In the genomic region with DNA sequence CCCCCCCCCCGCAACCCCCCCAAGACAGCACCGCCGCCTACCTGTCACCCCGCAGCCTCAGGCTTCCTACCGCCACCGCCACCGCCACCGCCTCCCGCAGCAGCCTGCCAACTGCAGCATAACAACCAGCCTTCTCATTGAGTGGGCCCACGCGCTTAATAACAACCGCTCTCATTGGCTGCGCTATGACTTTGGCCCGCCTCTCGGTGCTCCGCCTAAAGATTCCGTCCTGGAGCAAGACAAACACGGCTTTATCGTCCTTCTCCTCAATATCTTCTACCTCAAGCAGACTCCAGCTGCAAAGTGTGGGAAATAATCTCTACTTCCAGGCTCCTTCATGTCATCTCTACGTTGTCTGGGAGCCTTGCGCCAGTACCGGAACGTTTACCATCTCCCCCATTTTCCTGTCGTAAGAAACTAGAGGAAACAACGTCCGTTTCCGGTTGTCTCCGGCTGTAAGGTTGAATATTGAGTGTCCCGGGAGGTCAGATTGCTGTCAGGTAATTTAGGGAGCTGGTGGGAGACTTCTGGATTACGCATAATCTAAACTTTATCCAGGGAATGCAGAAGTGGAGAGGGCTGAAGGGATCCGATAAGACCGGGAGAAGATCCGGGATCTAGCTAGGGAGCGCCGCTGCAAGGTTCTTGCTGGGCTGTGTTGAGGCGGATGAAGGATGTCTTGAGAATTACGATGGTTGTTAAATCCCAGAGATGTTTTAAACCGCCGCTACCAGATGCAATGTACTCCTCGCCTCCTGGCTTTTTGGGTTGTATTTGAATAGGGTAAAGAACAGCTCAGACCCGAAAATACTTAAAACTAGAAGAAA, we compare ENCODE assay signal across 8 mouse cellular contexts. TPM values are rescaled to one million over a fixed set of nuclear protein-coding genes. Genes with fewer than 3 reads are reported as not detected.
A peak's percentile ranks its signal among the peaks of the same experiment; 100 is the strongest.
DNase-seq lines count a peak whose midpoint lies in the region; ATAC-seq and TF ChIP-seq lines count a peak whose summit lies in the region.

A gene (minus strand): TSS at position 153 of the 827 bp plus-strand sequence.
A gene (plus strand): TSS at position 214 of the 827 bp plus-strand sequence.

- TF ChIP-seq EP300 in liver, embryonic 14.5 days (IDR thresholded peaks at IDR 0.05; ENCODE audit: low read depth), result no peak
- TF ChIP-seq EP300 in stomach, postnatal 0 days (optimal IDR thresholded peaks at IDR 0.05), result no peak

- H3K4me2 ChIP-seq in heart, embryonic 15.5 days, result peak within 1 kb of the TSS; percentile 79
- peak within 1 kb of the TSS; percentile 92 for H3K4me2 ChIP-seq in liver, embryonic 14.5 days (ENCODE audit: low read depth)
- H3K4me2 ChIP-seq in neural tube, embryonic 11.5 days (ENCODE audit: low read depth), result peak within 1 kb of the TSS; percentile 58
- H3K4me2 ChIP-seq in stomach, postnatal 0 days (replicated peaks; ENCODE audit: low read depth), result peak within 1 kb of the TSS; percentile 73

- H3K36me3 ChIP-seq in heart, embryonic 15.5 days, result 0 out of 2 replicates have a peak, but pooled peaks cover 5% of the 10 kb centered on the region
- peaks cover 4% of the 10 kb centered on the region; the same call in 1 of the 2 replicates for H3K36me3 ChIP-seq in liver, embryonic 14.5 days (replicated peaks; ENCODE audit: control insufficient read depth, insufficient read depth, low read depth)
- no peaks in the 10 kb centered on the region for H3K36me3 ChIP-seq in neural tube, embryonic 11.5 days (ENCODE audit: control insufficient read depth, insufficient read depth, low read length)
- no peaks in the 10 kb centered on the region for H3K36me3 ChIP-seq in stomach, postnatal 0 days (ENCODE audit: control insufficient read depth, insufficient read depth, low read length)

- ATAC-seq in heart, embryonic 15.5 days (replicated peaks; ENCODE audit: insufficient number of reproducible peaks, insufficient read depth, low FRiP score, low read depth), result peak; percentile 95
- ATAC-seq in liver, embryonic 14.5 days (ENCODE audit: insufficient read depth), result peak; percentile 99
- peak; percentile 98 for ATAC-seq in neural tube, embryonic 11.5 days (ENCODE audit: insufficient read depth, low FRiP score, low TSS enrichment)
- peak; percentile 99 for ATAC-seq in stomach, postnatal 0 days (ENCODE audit: low FRiP score, low TSS enrichment)

- H3K9ac ChIP-seq in heart, embryonic 15.5 days, result peak within 1 kb of the TSS; percentile 87
- peak within 1 kb of the TSS; percentile 93 for H3K9ac ChIP-seq in liver, embryonic 14.5 days (replicated peaks)
- peak within 1 kb of the TSS; percentile 64 for H3K9ac ChIP-seq in neural tube, embryonic 11.5 days (ENCODE audit: low read length)
- peak within 1 kb of the TSS; percentile 83 for H3K9ac ChIP-seq in stomach, postnatal 0 days (ENCODE audit: low read length)

- peak within 1 kb of the TSS; percentile 99 for H3K27ac ChIP-seq in brown adipose tissue, adult 24 weeks (replicated peaks; ENCODE audit: low read depth, low read length)
- H3K27ac ChIP-seq in heart, embryonic 15.5 days, result peak within 1 kb of the TSS; percentile 60
- peak within 1 kb of the TSS; percentile 75 for H3K27ac ChIP-seq in liver, embryonic 14.5 days
- H3K27ac ChIP-seq in neural tube, embryonic 11.5 days (ENCODE audit: low read depth, low read length), result no peak within 1 kb of the TSS
- peak within 1 kb of the TSS; percentile 85 for H3K27ac ChIP-seq in stomach, postnatal 0 days (replicated peaks)

- H3K4me3 ChIP-seq in brown adipose tissue, adult 24 weeks (ENCODE audit: insufficient read depth, low read depth, low read length), result peak within 1 kb of the TSS; percentile 95
- peak within 1 kb of the TSS; percentile 92 for H3K4me3 ChIP-seq in heart, embryonic 15.5 days
- H3K4me3 ChIP-seq in liver, embryonic 14.5 days (ENCODE audit: insufficient read depth in 1 of 2, low read depth in 2 of 2, low read length in 2 of 2), result peak within 1 kb of the TSS; percentile 73 to 90
- H3K4me3 ChIP-seq in neural tube, embryonic 11.5 days (ENCODE audit: low read depth, low read length), result peak within 1 kb of the TSS; percentile 78
- H3K4me3 ChIP-seq in stomach, postnatal 0 days (ENCODE audit: low read depth, low read length), result peak within 1 kb of the TSS; percentile 75

- no peaks in the 10 kb centered on the region for H3K9me3 ChIP-seq in heart, embryonic 15.5 days (replicated peaks)
- H3K9me3 ChIP-seq in liver, embryonic 14.5 days (ENCODE audit: control insufficient read depth, low read length), result no peaks in the 10 kb centered on the region
- H3K9me3 ChIP-seq in neural tube, embryonic 11.5 days (ENCODE audit: control insufficient read depth, low read length), result no peaks in the 10 kb centered on the region
- H3K9me3 ChIP-seq in stomach, postnatal 0 days (ENCODE audit: control insufficient read depth, low read length), result no peaks in the 10 kb centered on the region

- WGBS in heart, embryonic 15.5 days, result 0% methylated on average over 41 of the region's 41 CpGs
- under 1% methylated on average over 41 of the region's 41 CpGs for WGBS in liver, embryonic 14.5 days (ENCODE audit: insufficient replicate concordance)
- WGBS in neural tube, embryonic 11.5 days, result under 1% methylated on average over 41 of the region's 41 CpGs
- WGBS in stomach, postnatal 0 days, result under 1% methylated on average over 41 of the region's 41 CpGs

- H3K27me3 ChIP-seq in heart, embryonic 15.5 days, result no peaks in the 10 kb centered on the region
- no peaks in the 10 kb centered on the region for H3K27me3 ChIP-seq in liver, embryonic 14.5 days (ENCODE audit: control insufficient read depth, insufficient read depth, low read length)
- no peaks in the 10 kb centered on the region for H3K27me3 ChIP-seq in neural tube, embryonic 11.5 days (ENCODE audit: control insufficient read depth, insufficient read depth, low read length)
- H3K27me3 ChIP-seq in stomach, postnatal 0 days (ENCODE audit: control insufficient read depth, insufficient read depth, low read length), result no peaks in the 10 kb centered on the region

- H3K4me1 ChIP-seq in brown adipose tissue, adult 24 weeks (ENCODE audit: control insufficient read depth, insufficient read depth, insufficient read length, low read length), result peaks cover 4% of the 10 kb centered on the region
- H3K4me1 ChIP-seq in heart, embryonic 15.5 days (replicated peaks), result peaks cover 10% of the 10 kb centered on the region
- peaks cover 3 to 5% of the 10 kb centered on the region in 2 experiments for H3K4me1 ChIP-seq in liver, embryonic 14.5 days (replicated peaks; ENCODE audit: control insufficient read depth in 2 of 2, insufficient read depth in 2 of 2, low read length in 1 of 2)
- H3K4me1 ChIP-seq in neural tube, embryonic 11.5 days (ENCODE audit: control insufficient read depth, insufficient read depth, low read length), result no peaks in the 10 kb centered on the region
- no peaks in the 10 kb centered on the region for H3K4me1 ChIP-seq in stomach, postnatal 0 days (replicated peaks; ENCODE audit: control insufficient read depth, insufficient read depth)

- peak; percentile 93 for DNase-seq in CD4-positive, CD25-positive, alpha-beta regulatory T cell, adult 2 months (ENCODE audit: low read depth, low spot score)
- DNase-seq in fibroblast of lung, adult 2 months (ENCODE audit: low read depth), result peak; percentile 62
- DNase-seq in kidney, postnatal 25 days, result peak; percentile 91 to 96
- peak; percentile 85 for DNase-seq in liver, embryonic 14.5 days (ENCODE audit: low read depth in 3 of 3, low spot score in 3 of 3)
- peak; percentile 87 for DNase-seq in neural tube, embryonic 11.5 days (ENCODE audit: low spot score)
- peak; percentile 88 for DNase-seq in stomach, postnatal 0 days (ENCODE audit: low spot score)

- peak; percentile 41 for TF ChIP-seq CTCF in liver, embryonic 14.5 days (IDR thresholded peaks at IDR 0.05; ENCODE audit: low read depth)
- peak; percentile 31; the same call in 1 of the 2 replicates for TF ChIP-seq CTCF in stomach, postnatal 0 days (IDR thresholded peaks at IDR 0.05; ENCODE audit: low read depth)

RNA-seq across cellular contexts. Expression of the first gene that starts in this region (rescaled TPM):
- 25.8 and 36.1 TPM in 2 replicates for polyA plus RNA-seq in brown adipose tissue, adult 24 weeks (2012; ENCODE audit: insufficient read depth, insufficient read length, missing spikeins)
- 3.9 and 4.6 TPM in 2 replicates for polyA plus RNA-seq in heart, embryonic 15.5 days (2015; fragmentation: Nextera tagmentation; extraction: Ambion mirVana)
- 0.63 and 0.95 TPM in 2 replicates for polyA plus RNA-seq in liver, embryonic 14.5 days (2012; rRNA removed)
- 2.4 and 2.9 TPM in 2 replicates for polyA plus RNA-seq in liver, embryonic 14.5 days (2014; fragmentation: Nextera tagmentation; extraction: Ambion mirVana)
- polyA plus RNA-seq in neural tube, embryonic 11.5 days (2014; fragmentation: Nextera tagmentation; extraction: Ambion mirVana), result 7.0 and 8.6 TPM in 2 replicates
- polyA plus RNA-seq in stomach, postnatal 0 days (2015; fragmentation: Nextera tagmentation; extraction: Ambion mirVana), result 4.4 and 5.4 TPM in 2 replicates

RNA-seq across cellular contexts. Expression of the second gene that starts in this region (rescaled TPM):
- polyA plus RNA-seq in brown adipose tissue, adult 24 weeks (2012; ENCODE audit: insufficient read depth, insufficient read length, missing spikeins), result 1,018 and 1,120 TPM in 2 replicates
- 181 and 255 TPM in 2 replicates for polyA plus RNA-seq in heart, embryonic 15.5 days (2015; fragmentation: Nextera tagmentation; extraction: Ambion mirVana)
- polyA plus RNA-seq in liver, embryonic 14.5 days (2012; rRNA removed), result 43.5 and 93.3 TPM in 2 replicates
- 118 and 123 TPM in 2 replicates for polyA plus RNA-seq in liver, embryonic 14.5 days (2014; fragmentation: Nextera tagmentation; extraction: Ambion mirVana)
- 142 and 154 TPM in 2 replicates for polyA plus RNA-seq in neural tube, embryonic 11.5 days (2014; fragmentation: Nextera tagmentation; extraction: Ambion mirVana)
- 199 and 217 TPM in 2 replicates for polyA plus RNA-seq in stomach, postnatal 0 days (2015; fragmentation: Nextera tagmentation; extraction: Ambion mirVana)
